Mouse (Mus musculus): ENCODE data around the gene Cpsf4l. TPM values are rescaled to one million over a fixed set of nuclear protein-coding genes. Genes with fewer than 3 reads are reported as not detected.

Gene Cpsf4l
- total and polyA plus RNA-seq, 3 experiments, result 0.13 to 0.43 TPM; not detected in 1

DNA sequence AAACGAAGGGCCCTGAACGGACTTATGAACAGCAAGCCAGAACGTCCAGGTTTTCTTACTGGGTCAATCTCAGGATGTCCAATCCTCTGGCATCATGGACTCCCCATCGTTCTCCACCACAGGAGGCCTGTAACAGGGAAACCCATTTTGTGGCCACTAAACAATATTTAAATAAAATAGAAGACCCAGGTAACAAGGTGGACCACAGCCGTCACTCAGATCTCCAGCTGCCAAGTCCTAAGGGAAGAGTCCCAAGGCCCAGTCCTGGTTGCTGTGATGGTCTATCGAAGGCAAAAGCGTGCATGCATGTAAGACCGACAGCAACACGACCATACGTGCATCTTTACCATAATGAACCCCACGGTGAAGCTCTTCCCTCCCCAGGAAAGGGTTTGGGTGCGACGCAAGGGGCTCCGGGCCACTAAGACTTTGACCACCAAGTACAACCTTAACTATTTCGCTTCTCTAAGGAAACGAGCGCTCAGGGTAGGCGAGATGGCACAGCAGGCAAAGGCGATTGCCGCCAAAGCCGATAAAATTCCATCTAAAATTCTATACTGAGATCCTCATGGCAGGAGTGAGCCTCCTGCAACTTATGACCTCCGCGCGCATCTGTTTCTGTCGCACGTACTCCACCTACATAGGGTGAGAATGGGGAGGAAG, 61.0 kb downstream of the Cpsf4l start, which contains the start of gene Cog1:
Gene Cog1, plus strand, starts transcription at position 480 of the 663 bp plus-strand sequence.
- DNase-seq (ENCODE audit: extremely low read depth), result no peak
- Histone ChIP-seq H3K9me3 (replicated peaks; ENCODE audit: low read length) (peaks cover 4% of the 10 kb centered on the region), H3K4me1 (ENCODE audit: control insufficient read depth in 1 of 2, insufficient read depth in 2 of 2) (peaks cover 9 to 28% of the 10 kb centered on the region in 2 experiments; a peak in 3 of 4 replicates), H3K36me3 (replicated peaks in 1 of 2; ENCODE audit: control insufficient read depth in 1 of 2, insufficient read depth in 1 of 2, low read length in 1 of 2) (peaks cover 24 to 27% of the 10 kb centered on the region in 2 experiments), H3K27me3 (replicated peaks) (peaks cover 2% of the 10 kb centered on the region), H3K4me2 (ENCODE audit: insufficient read depth, low read depth, poor library complexity, severe bottlenecking) (peak within 1 kb of the TSS; percentile 94), H3K4me3 (replicated peaks in 1 of 3; ENCODE audit: low read depth in 2 of 3, low read length in 2 of 3, poor library complexity in 1 of 3) (peak within 1 kb of the TSS; percentile 76 to 97 (median 95)), H3K9ac (ENCODE audit: insufficient read depth, low read depth) (peak within 1 kb of the TSS; percentile 95), H3K27ac (ENCODE audit: insufficient read depth, low read depth) (peak within 1 kb of the TSS; percentile 73), H3K79me2 (replicated peaks; ENCODE audit: control insufficient read depth, extremely low read depth, insufficient read depth, poor library complexity, severe bottlenecking) (no peaks in the 10 kb centered on the region)
- dilution Hi-C loops (cut with MboI; ENCODE audit: extremely low pct_ligation_motif_present, extremely low pct_unique_long_range_greater_than_20kb, low sequenced_read_pairs) (no loop called here), in situ Hi-C loops (cut with MboI; ENCODE audit: low pct_ligation_motif_present, low pct_unique_long_range_greater_than_20kb, low sequenced_read_pairs) (no loop called here)
- 0 out of 2 replicates have a peak, but pooled peaks have one; percentile 2 for TF ChIP-seq MYC (IDR thresholded peaks at IDR 0.05; ENCODE audit: low read depth, low read length)
- TF ChIP-seq UBTF (IDR thresholded peaks at IDR 0.05; ENCODE audit: low read depth, low read length), result no peak
- 0 out of 2 replicates have a peak, but pooled peaks have one; percentile 23 for TF ChIP-seq SIN3A (IDR thresholded peaks at IDR 0.05; ENCODE audit: low read length)

Other genes starting within 250 kb of the Cpsf4l start
- gene Sstr2, start 90.7 kb downstream of the Cpsf4l start, total RNA-seq (2012; rRNA removed), result not detected in 2 replicates
- gene Sstr2, start 90.7 kb downstream of the Cpsf4l start, total RNA-seq (2014; rRNA removed), result not detected in 2 replicates
- gene Sstr2, start 90.7 kb downstream of the Cpsf4l start, polyA plus RNA-seq (2012; ENCODE audit: insufficient read length, low read depth), result not detected in 2 replicates
- 28.2 and 28.6 TPM in 2 replicates for gene Cog1, start 60.8 kb downstream of the Cpsf4l start, total RNA-seq (2012; rRNA removed)
- gene Cog1, start 60.8 kb downstream of the Cpsf4l start, total RNA-seq (2014; rRNA removed), result 15.4 and 15.8 TPM in 2 replicates
- gene Cog1, start 60.8 kb downstream of the Cpsf4l start, polyA plus RNA-seq (2012; ENCODE audit: insufficient read length, low read depth), result 31.5 and 38.6 TPM in 2 replicates
- 52.2 and 54.4 TPM in 2 replicates for gene Slc39a11, start 59.9 kb downstream of the Cpsf4l start, total RNA-seq (2012; rRNA removed)
- gene Slc39a11, start 59.9 kb downstream of the Cpsf4l start, total RNA-seq (2014; rRNA removed), result 43.2 and 44.9 TPM in 2 replicates
- 51.0 and 53.1 TPM in 2 replicates for gene Slc39a11, start 59.9 kb downstream of the Cpsf4l start, polyA plus RNA-seq (2012; ENCODE audit: insufficient read length, low read depth)
- gene Fam104a, start 25.9 kb downstream of the Cpsf4l start, total RNA-seq (2012; rRNA removed), result 34.9 and 35.3 TPM in 2 replicates
- gene Fam104a, start 25.9 kb downstream of the Cpsf4l start, total RNA-seq (2014; rRNA removed), result 11.6 and 14.6 TPM in 2 replicates
- 55.0 and 57.0 TPM in 2 replicates for gene Fam104a, start 25.9 kb downstream of the Cpsf4l start, polyA plus RNA-seq (2012; ENCODE audit: insufficient read length, low read depth)
- 25.1 and 30.1 TPM in 2 replicates for gene D11Wsu47e, start 25.6 kb downstream of the Cpsf4l start, total RNA-seq (2012; rRNA removed)
- 25.6 and 29.6 TPM in 2 replicates for gene D11Wsu47e, start 25.6 kb downstream of the Cpsf4l start, total RNA-seq (2014; rRNA removed)
- gene D11Wsu47e, start 25.6 kb downstream of the Cpsf4l start, polyA plus RNA-seq (2012; ENCODE audit: insufficient read length, low read depth), result 24.7 and 26.2 TPM in 2 replicates
- 2.6 and 3.4 TPM in 2 replicates for gene Cdc42ep4, start 41.9 kb upstream of the Cpsf4l start, total RNA-seq (2012; rRNA removed)
- 2.3 TPM in 2 replicates for gene Cdc42ep4, start 41.9 kb upstream of the Cpsf4l start, total RNA-seq (2014; rRNA removed)
- 6.7 and 8.1 TPM in 2 replicates for gene Cdc42ep4, start 41.9 kb upstream of the Cpsf4l start, polyA plus RNA-seq (2012; ENCODE audit: insufficient read length, low read depth)

Measured in CH12.LX (cell line).